Mouse (Mus musculus): ENCODE measurements around the gene Zan. TPM values are rescaled to one million over a fixed set of nuclear protein-coding genes. Genes with fewer than 3 reads are reported as not detected.
A peak's percentile ranks its signal among the peaks of the same experiment; 100 is the strongest.

The Zan gene
- polyA plus RNA-seq, 1 experiment from 2014 or later, result 0.96 TPM

DNA sequence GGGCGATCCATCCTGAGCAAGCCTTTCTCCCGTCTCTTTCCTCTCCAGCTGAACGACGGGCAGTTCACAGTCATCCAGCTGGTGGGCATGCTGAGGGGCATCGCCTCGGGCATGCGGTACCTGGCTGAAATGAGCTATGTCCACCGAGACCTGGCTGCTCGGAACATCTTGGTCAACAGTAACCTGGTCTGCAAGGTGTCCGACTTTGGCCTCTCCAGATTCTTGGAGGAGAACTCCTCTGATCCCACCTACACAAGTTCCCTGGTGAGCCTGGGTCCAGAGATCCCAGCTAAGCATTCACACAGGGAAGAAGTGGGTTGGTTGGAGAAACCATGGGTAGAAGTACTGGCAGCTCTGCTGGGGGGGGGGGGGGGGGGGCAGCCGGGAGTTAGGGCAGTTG lies 107.2 kb downstream of the Zan start:
- DNase-seq (ENCODE audit: low spot score) (no peak), ATAC-seq (ENCODE audit: low FRiP score, low TSS enrichment) (no peak)
- H3K4me3 ChIP-seq (ENCODE audit: low read depth, low read length), result no peak overlapping the region
- H3K36me3 ChIP-seq (ENCODE audit: control insufficient read depth, insufficient read depth, low read length), result peaks cover 59% of the 10 kb centered on the region
- H3K27me3 ChIP-seq (ENCODE audit: control insufficient read depth, insufficient read depth, low read length), result no peaks in the 10 kb centered on the region
- H3K4me2 ChIP-seq (replicated peaks; ENCODE audit: low read depth), result no peak overlapping the region
- TF ChIP-seq EP300 (optimal IDR thresholded peaks at IDR 0.05), result no peak
- 97% methylated on average over 10 of the region's 11 CpGs for WGBS
- H3K27ac ChIP-seq (replicated peaks), result no peak overlapping the region
- H3K9ac ChIP-seq (ENCODE audit: low read length), result no peak overlapping the region
- H3K4me1 ChIP-seq (replicated peaks; ENCODE audit: control insufficient read depth, insufficient read depth), result no peaks in the 10 kb centered on the region
- H3K9me3 ChIP-seq (ENCODE audit: control insufficient read depth, low read length), result no peaks in the 10 kb centered on the region

DNA sequence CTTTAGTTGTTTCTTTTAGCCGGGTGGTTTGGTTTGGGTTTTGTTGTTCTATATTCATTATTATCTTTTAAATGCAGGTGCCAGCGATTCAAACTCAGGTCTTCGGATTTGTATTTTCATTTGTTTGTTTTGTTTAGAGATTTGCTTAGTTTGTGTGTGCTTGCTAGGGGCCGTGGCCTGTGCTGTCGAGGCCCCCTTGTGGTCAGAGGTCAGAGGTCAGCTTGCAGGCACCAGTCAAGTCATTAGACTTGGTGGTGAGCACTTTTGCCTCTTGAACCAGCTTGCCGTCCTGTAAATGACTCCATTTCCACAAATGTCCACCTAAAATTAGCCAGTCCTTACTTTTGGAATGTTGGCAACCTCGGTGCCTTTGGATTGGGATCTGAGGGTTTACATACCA lies 118.5 kb downstream of the Zan start:
- H3K4me3 ChIP-seq (ENCODE audit: low read depth, low read length), result no peak overlapping the region
- H3K4me2 ChIP-seq (replicated peaks; ENCODE audit: low read depth), result no peak overlapping the region
- ATAC-seq (ENCODE audit: low FRiP score, low TSS enrichment) (no peak), DNase-seq (ENCODE audit: low spot score) (no peak)
- TF ChIP-seq CTCF (IDR thresholded peaks at IDR 0.05; ENCODE audit: low read depth), result 0 out of 2 replicates have a peak, but pooled peaks have one; percentile 24
- TF ChIP-seq EP300 (optimal IDR thresholded peaks at IDR 0.05), result no peak
- no peak overlapping the region for H3K27ac ChIP-seq (replicated peaks)
- no peaks in the 10 kb centered on the region for H3K27me3 ChIP-seq (ENCODE audit: control insufficient read depth, insufficient read depth, low read length)
- peaks cover 46% of the 10 kb centered on the region for H3K36me3 ChIP-seq (ENCODE audit: control insufficient read depth, insufficient read depth, low read length)
- H3K4me1 ChIP-seq (replicated peaks; ENCODE audit: control insufficient read depth, insufficient read depth), result no peaks in the 10 kb centered on the region
- no peak overlapping the region for H3K9ac ChIP-seq (ENCODE audit: low read length)
- 28% methylated on average over 7 of the region's 7 CpGs for WGBS
- no peaks in the 10 kb centered on the region for H3K9me3 ChIP-seq (ENCODE audit: control insufficient read depth, low read length)

DNA sequence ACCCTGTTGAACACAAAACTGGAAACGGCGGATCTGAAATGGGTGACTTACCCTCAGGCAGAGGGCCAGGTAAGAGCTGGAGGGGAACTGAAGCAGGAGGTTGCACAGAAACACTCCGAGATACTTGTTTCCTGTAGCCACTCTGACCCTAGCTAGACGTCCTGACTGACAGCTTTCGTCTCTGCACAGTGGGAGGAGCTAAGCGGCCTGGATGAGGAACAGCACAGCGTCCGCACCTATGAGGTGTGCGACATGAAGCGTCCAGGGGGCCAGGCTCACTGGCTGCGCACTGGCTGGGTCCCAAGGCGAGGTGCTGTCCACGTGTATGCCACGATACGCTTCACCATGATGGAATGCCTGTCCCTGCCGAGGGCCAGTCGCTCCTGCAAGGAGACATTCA lies 122.8 kb downstream of the Zan start:
- H3K4me3 ChIP-seq (ENCODE audit: low read depth, low read length), result no peak overlapping the region
- H3K4me2 ChIP-seq (replicated peaks; ENCODE audit: low read depth), result no peak overlapping the region
- peaks cover 16% of the 10 kb centered on the region for H3K36me3 ChIP-seq (ENCODE audit: control insufficient read depth, insufficient read depth, low read length)
- WGBS, result 77% methylated on average over 17 of the region's 17 CpGs
- TF ChIP-seq CTCF (IDR thresholded peaks at IDR 0.05; ENCODE audit: low read depth), result no peak
- no peak for TF ChIP-seq EP300 (optimal IDR thresholded peaks at IDR 0.05)
- DNase-seq (ENCODE audit: low spot score) (no peak), ATAC-seq (ENCODE audit: low FRiP score, low TSS enrichment) (no peak)
- H3K9me3 ChIP-seq (ENCODE audit: control insufficient read depth, low read length), result no peaks in the 10 kb centered on the region
- H3K27ac ChIP-seq (replicated peaks), result no peak overlapping the region
- peaks cover 5% of the 10 kb centered on the region; the same call in 1 of the 2 replicates for H3K4me1 ChIP-seq (replicated peaks; ENCODE audit: control insufficient read depth, insufficient read depth)
- H3K9ac ChIP-seq (ENCODE audit: low read length), result no peak overlapping the region
- H3K27me3 ChIP-seq (ENCODE audit: control insufficient read depth, insufficient read depth, low read length), result no peaks in the 10 kb centered on the region

DNA sequence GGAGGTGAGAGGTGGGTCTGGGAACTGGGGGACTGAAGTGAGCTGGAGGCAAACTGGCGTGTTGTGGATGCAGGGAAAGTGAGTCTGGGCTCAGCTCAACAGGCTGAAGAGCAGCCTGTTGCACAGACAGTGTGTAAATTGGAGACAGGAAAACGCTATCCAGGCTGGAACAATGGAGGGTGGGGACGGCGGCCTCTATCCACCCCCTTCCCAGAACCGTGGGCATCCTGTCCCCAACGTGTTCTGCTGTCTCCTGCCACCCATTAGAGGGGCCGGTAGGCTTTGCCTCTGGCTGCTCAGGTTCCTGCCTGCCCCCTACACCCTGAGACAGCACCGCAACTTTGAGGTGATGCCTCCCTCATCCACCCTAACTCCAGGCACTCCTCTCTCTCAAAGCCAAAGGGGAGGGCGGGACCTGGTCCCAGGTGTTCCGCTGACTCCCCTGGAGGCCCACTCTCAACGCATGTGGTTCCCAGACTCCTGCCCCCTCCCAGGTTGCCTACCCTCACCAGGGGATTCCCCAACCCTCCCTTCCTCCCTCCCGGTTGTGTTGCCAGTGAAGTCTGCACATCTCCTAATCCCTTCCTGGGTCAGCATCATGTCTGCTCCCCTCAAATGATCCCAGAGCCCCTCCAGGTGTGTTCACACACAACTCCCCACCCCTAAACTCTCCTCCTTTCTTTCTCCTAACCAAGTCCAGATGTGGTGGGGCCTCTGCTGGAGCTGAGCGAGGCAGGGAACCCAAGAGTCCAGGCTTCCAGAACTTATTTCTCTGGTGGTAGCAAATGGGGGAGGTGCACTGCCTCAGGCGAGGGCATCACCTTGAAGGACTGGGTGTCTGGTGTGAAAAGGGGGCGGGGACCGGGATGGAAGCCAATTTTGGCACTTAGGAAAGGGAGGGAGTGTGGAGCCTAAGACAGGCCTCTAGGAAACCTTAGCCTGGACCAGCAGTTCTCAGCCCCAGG lies 124.6 kb downstream of the Zan start:
- Histone ChIP-seq H3K36me3 (ENCODE audit: control insufficient read depth, insufficient read depth, low read length) (peaks cover 11% of the 10 kb centered on the region), H3K4me3 (ENCODE audit: low read depth, low read length) (peak overlapping the region; percentile 81), H3K4me1 (replicated peaks; ENCODE audit: control insufficient read depth, insufficient read depth) (peaks cover 5% of the 10 kb centered on the region; the same call in 1 of the 2 replicates), H3K27ac (replicated peaks) (peak overlapping the region; percentile 96), H3K9me3 (ENCODE audit: control insufficient read depth, low read length) (no peaks in the 10 kb centered on the region), H3K4me2 (replicated peaks; ENCODE audit: low read depth) (peak overlapping the region; percentile 91), H3K27me3 (ENCODE audit: control insufficient read depth, insufficient read depth, low read length) (no peaks in the 10 kb centered on the region), H3K9ac (ENCODE audit: low read length) (peak overlapping the region; percentile 88)
- no peak for ATAC-seq (ENCODE audit: low FRiP score, low TSS enrichment)
- TF ChIP-seq CTCF (IDR thresholded peaks at IDR 0.05; ENCODE audit: low read depth), result no peak
- TF ChIP-seq EP300 (optimal IDR thresholded peaks at IDR 0.05), result no peak
- peak; percentile 46 for DNase-seq (ENCODE audit: low spot score)
- WGBS, result 13% methylated on average over 16 of the region's 16 CpGs

DNA sequence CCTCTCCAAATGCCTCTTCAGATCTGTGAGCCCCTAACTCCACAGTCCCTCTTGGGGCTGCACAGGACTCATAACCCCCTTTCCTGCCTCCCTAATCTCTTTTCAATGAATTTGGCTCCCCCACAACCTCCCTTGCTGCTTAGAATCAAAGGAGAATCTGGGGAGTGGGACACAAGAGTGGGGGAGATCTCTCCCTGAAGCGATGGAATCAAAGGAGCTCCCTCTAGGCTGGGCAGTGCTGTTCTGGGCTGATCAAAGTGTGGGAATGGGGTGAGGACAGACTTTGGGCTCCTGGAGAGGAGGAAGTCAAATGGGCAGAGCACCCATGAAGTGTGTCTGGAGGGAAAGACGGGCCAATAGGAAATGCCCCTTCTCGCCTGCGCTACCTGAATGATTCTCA lies 125.5 kb downstream of the Zan start:
- Histone ChIP-seq H3K4me3 (ENCODE audit: low read depth, low read length) (peak overlapping the region; percentile 81), H3K27ac (replicated peaks) (peak overlapping the region; percentile 96), H3K9me3 (ENCODE audit: control insufficient read depth, low read length) (no peaks in the 10 kb centered on the region), H3K9ac (ENCODE audit: low read length) (peak overlapping the region; percentile 88), H3K4me2 (replicated peaks; ENCODE audit: low read depth) (peak overlapping the region; percentile 91), H3K4me1 (replicated peaks; ENCODE audit: control insufficient read depth, insufficient read depth) (peaks cover 5% of the 10 kb centered on the region; the same call in 1 of the 2 replicates), H3K27me3 (ENCODE audit: control insufficient read depth, insufficient read depth, low read length) (no peaks in the 10 kb centered on the region), H3K36me3 (ENCODE audit: control insufficient read depth, insufficient read depth, low read length) (peaks cover 10% of the 10 kb centered on the region)
- ATAC-seq (ENCODE audit: low FRiP score, low TSS enrichment) (no peak), DNase-seq (ENCODE audit: low spot score) (no peak)
- WGBS, result 12% methylated on average over 4 of the region's 4 CpGs
- TF ChIP-seq EP300 (optimal IDR thresholded peaks at IDR 0.05), result no peak
- no peak for TF ChIP-seq CTCF (IDR thresholded peaks at IDR 0.05; ENCODE audit: low read depth)

DNA sequence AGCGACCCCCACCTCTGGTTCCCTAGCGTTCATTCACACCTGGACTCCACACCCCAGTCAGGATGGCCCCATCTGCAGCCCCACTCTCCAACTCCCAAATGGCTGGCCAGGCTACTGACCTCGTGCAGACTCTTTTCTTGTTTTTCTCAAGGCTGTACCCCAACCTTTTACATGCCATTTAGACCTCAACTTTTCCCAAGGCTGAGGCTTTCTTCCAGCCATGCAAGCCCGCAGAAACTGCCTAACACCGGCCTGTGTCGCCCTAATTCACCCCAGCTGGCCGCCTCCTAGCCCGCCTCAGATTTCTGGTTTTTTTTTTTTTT lies 125.8 kb downstream of the Zan start:
- Histone ChIP-seq H3K27ac (replicated peaks) (peak overlapping the region; percentile 96), H3K9me3 (ENCODE audit: control insufficient read depth, low read length) (no peaks in the 10 kb centered on the region), H3K4me3 (ENCODE audit: low read depth, low read length) (peak overlapping the region; percentile 81), H3K36me3 (ENCODE audit: control insufficient read depth, insufficient read depth, low read length) (peaks cover 7% of the 10 kb centered on the region), H3K4me2 (replicated peaks; ENCODE audit: low read depth) (peak overlapping the region; percentile 91), H3K9ac (ENCODE audit: low read length) (peak overlapping the region; percentile 88), H3K27me3 (ENCODE audit: control insufficient read depth, insufficient read depth, low read length) (no peaks in the 10 kb centered on the region), H3K4me1 (replicated peaks; ENCODE audit: control insufficient read depth, insufficient read depth) (peaks cover 5% of the 10 kb centered on the region; the same call in 1 of the 2 replicates)
- DNase-seq (ENCODE audit: low spot score), result no peak
- 6% methylated on average over 8 of the region's 8 CpGs for WGBS
- no peak for ATAC-seq (ENCODE audit: low FRiP score, low TSS enrichment)
- TF ChIP-seq CTCF (IDR thresholded peaks at IDR 0.05; ENCODE audit: low read depth) (no peak), EP300 (optimal IDR thresholded peaks at IDR 0.05) (no peak)

Data from stomach, postnatal 0 days (tissue).